Mouse (Mus musculus): ENCODE results near the gene Mt3.

DNA sequence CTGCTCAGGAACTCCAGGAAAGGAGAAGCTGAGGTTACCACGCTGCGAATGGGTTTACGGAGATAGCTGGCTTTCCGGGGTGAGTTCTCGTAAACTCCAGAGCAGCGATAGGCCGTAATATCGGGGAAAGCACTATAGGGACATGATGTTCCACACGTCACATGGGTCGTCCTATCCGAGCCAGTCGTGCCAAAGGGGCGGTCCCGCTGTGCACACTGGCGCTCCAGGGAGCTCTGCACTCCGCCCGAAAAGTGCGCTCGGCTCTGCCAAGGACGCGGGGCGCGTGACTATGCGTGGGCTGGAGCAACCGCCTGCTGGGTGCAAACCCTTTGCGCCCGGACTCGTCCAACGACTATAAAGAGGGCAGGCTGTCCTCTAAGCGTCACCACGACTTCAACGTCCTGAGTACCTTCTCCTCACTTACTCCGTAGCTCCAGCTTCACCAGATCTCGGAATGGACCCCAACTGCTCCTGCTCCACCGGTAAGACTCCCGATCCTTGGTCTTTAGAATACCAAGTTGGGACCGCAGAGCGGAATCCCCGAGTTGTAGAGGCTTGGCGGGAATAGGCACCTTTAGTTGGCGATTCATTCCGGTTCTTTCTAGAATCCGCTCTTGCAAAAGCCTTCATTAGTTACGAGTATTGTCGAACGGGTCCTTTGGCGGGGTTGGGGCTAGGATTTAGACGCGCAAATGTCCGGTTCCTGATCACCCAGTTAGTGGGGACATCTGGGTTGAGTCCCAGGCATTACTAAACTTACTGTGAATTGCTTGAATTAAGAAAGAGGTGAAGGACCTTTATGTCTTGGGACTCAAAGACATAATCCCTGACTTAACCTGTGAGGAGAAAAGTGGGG lies 26.7 kb downstream of the Mt3 start, which contains the start of gene Mt1:
- TF ChIP-seq POLR2A (IDR thresholded peaks at IDR 0.05; ENCODE audit: extremely low read depth, insufficient read depth, low read length) (peak; percentile 99), CTCF (IDR thresholded peaks at IDR 0.05; ENCODE audit: extremely low read depth, insufficient read depth, low read length) (no peak)

Measured in cortical plate, adult 2 months (tissue).